Mouse (Mus musculus) adrenal gland, adult 8-10 months (tissue): ENCODE data around the gene Inpp5k. TPM values are rescaled to one million over a fixed set of nuclear protein-coding genes. Genes with fewer than 3 reads are reported as not detected.
"Not testable (repeated sequence)": the region's sequence is repeated elsewhere in the genome, so short reads cannot be mapped to it uniquely, and the experiment has no call there.

Source experiments
- DNase-seq: peaks from one replicate; pipeline ENCODE4 v3.0.0; 2022
- total RNA-seq, 4 experiments: library from RNA; stranded (reverse); gene quantifications; 2 replicates each; pipeline ENCODE4 v1.2.4; 2022

Inpp5k gene
- total RNA-seq = 10 to 100 TPM; 46.2 to 62.5 (median 53.6) TPM

DNA sequence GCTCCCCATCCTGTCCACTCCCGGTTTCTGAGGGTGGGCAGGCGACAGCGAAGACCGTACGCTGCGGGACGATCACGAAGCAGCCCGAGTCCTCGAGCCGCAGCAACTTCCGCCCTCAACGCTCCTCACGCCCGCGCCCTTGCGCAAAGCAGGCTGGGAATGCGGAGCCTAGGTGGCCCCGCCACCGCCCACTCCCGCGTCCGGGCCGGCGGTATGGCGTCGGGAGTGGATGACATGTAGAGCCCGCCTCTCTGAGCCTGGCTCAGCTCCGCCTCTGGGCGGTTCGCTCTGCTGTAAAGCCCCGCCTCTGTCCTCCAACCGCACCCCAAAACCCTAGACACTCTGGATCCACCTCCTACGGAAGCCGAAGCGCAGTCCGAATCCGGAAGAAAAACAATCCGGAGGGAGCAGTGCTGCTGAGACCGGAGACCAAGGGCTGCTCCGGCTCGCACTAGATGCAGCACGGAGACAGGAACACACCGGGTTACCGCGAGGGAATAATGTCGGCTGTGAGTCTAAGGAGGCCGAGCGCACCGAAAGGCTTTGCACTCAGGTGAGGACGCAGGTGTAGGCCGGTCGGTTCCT is at the start of gene Inpp5k:
Gene Inpp5k (plus strand): TSS at position 344 of the 585 bp plus-strand sequence.
- peak; percentile 98 for DNase-seq

GRCm38 (mm10) chr11:75581495-75582149 is 49.2 kb upstream of the Inpp5k start:
- no peak for DNase-seq

DNA sequence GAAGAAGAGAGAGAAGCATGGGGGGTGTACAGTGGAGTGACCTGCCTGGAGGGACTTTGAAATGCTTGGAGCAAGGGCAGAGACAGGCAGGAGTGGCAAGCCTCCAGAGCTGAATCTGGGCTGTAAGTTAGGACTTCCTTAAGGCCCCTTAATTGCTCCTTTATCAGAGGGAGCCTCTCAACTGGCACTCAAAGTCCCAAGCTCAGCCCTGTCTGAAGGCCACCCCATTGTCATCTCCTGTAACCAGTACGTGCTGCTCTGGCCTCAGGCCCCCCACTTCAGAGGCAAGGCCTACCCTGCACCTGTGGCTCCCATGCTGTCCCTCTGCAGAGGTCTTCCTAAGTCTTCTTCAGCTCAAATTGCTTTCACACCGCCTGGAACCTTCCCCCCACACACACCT is 47.3 kb upstream of the Inpp5k start:
- no peak for DNase-seq

DNA sequence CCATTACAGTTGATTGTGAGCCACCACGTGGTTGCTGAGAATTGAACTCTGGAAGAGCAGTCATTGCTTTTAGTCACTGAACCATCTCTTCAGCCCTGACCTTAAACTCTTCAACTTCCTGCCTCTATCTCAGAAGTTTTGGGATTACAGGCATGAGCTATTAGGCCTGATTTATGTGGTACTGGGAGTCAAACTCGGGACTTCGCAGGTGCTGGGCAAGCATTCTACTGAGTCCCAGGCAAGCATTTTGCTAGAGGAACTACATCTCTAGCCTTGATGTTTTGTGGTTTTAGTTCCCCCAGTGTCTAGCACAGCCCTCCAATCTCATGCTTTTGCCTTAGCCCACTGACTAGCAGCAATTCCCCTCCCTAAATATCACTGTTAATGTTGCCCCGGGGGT is 45.7 kb upstream of the Inpp5k start:
- no peak for DNase-seq

DNA sequence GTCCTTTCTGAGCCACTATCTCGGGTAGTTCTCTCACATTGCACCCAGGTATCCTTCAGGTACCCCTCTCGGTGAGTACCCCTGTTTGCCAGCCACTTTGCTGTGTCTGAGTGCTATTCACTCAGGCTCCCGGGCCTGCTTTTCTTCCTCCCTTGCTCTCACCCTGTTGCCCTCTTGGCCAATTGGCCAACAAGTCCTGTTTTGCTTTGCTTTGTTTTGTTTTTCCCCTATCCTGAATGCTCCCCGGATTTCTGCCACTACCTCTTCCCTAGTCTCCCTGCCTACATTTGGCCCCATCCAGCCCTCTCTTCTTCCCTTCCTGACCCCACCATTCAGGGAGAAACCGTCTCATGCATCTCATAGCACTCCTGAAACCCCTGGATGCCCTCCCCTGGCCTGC is 44.8 kb upstream of the Inpp5k start:
- no peak for DNase-seq

GRCm38 (mm10) chr11:75586963-75587362 is 43.8 kb upstream of the Inpp5k start:
- no peak for DNase-seq

DNA sequence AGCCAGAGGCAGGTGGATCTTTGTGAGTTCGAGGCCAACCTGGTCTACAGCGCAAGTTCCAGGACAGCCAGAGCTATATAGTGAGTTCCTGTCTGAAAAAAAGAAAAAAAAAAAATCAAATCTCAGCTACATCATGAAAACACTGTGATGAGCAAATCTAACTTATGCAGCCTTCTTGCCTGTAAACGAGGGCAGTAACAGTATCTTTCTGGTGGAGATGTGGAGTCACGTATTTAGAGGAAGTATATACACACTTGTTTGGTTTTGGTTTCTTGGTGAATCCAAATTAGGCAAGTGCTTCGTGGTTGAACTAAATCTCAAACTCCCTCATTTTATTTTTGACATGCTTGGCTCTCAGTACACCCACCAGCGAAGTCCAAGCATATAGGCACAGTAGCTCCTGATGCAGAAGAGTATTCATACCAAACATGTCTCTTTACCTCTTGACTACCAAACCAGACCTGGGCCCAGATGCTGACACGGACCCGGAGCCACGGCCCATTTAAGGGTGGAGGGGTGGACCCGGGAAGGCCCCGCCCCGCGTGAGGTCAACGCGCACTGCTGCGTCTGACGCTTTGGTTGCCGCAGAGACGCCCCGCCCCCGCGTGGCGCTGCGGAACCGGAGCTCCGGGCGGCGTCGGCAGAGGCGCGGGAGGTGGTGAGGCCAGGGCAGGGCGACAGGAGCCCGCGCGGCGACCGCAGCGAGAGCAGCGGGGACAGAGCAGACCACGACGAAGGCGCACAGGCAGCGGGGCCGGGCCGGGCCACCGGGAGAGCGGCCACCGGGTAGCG is 43.1 kb upstream of the Inpp5k start, which contains the start of gene Pitpna:
Gene Pitpna (plus strand): TSS at position 605 of the 792 bp plus-strand sequence.
- DNase-seq = peak; percentile 94

DNA sequence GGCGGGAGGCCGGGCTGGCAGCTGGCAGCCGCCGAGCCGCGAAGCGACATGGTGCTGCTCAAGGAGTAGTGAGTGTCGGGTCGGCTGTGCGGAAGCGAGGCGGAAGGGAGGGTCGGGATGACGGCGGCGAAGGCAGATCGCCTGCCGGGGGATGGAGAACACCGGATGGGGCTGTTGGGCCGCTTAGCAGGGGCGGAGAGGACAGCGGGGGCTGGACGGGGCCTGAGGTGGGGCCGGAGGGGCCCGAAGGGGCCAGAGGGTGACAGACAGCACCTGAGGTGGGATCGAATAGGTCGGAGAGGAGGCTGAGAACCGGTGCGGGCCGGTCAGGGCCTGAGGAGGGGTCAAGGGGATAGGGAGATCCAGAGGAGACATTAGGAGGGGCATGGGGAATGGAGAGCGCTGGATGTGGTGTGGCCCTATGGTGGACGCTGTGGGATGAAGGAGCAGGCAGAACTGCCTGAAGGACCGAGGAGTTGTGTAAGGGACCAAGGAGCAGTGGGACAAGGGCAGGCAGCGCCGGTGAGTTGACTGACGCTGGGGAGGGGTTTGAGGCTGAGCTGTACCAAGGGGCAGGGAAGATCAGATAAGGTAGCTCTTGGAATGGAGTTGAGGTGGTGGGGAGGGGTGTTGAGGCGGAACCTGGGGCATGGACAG is 42.4 kb upstream of the Inpp5k start:
- no peak for DNase-seq

DNA sequence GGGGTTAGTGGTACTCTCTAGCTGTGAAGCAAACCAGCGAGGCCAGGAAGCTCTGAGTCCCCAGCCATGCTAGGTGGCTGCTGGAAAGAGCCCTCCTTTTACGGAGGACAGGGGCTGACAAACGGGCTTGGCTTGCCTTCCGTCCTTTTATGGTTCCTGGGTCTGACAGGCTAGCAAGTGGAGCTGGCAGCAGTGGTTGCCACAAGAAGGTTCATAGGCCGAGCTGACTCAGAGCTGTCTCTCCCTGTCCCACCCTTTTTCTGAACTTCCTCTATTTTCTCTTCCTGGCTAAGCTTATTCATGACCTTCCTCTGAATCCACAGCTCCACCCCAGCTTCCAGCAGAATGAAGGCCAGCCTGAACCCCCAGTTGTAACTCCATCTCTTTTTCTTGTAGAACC is 38.2 kb upstream of the Inpp5k start:
- DNase-seq = no peak

GRCm38 (mm10) chr11:75594431-75594830 is 36.4 kb upstream of the Inpp5k start:
- DNase-seq = no peak

- DNase-seq = no peak
Measured at GRCm38 (mm10) chr11:75595404-75595803, 35.4 kb upstream of the Inpp5k start.

- no peak for DNase-seq
Measured at GRCm38 (mm10) chr11:75595816-75596215, 35.0 kb upstream of the Inpp5k start.

- no peak for DNase-seq
Measured at GRCm38 (mm10) chr11:75596726-75597255, 34.0 kb upstream of the Inpp5k start.

GRCm38 (mm10) chr11:75598004-75598403 is 32.8 kb upstream of the Inpp5k start:
- no peak for DNase-seq

DNA sequence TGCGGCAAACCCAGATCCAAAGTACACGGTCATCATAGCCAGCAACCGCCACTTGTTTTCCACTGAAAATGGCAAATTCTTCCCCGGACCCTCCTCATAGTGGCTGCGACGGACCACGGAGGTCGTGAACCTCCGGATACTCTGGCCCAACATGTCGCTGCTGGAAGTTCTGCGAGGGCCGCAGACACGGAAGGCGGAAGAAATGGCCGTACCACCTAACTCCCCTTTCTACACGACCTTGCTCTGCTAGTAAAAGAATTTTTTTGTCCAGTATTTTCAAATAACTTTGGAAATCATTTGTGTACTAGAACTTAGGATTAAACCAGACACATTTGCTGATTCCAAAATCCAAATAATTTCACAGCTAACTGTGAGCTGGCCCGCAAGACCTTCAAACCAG is 31.0 kb upstream of the Inpp5k start:
- not testable (repeated sequence) for DNase-seq

DNA sequence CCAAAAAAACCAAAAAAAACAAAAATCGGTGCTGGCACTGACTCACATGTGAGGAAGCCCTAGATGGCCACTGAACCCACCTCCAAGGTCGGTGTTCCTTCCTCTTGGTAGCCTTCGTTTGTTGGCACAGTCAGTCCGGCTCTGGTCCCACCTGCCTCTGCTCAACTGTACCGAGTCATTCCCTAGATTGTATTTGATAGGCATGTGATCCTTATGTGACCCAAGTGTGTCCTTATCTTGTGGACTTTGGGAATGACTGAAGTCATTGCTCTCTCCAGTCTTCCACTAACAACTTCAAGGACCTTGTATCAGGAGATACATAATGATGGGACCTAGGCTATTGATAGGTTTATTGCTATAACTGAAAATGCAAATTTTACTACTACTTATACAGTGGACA is 26.0 kb upstream of the Inpp5k start:
- no peak for DNase-seq

DNA sequence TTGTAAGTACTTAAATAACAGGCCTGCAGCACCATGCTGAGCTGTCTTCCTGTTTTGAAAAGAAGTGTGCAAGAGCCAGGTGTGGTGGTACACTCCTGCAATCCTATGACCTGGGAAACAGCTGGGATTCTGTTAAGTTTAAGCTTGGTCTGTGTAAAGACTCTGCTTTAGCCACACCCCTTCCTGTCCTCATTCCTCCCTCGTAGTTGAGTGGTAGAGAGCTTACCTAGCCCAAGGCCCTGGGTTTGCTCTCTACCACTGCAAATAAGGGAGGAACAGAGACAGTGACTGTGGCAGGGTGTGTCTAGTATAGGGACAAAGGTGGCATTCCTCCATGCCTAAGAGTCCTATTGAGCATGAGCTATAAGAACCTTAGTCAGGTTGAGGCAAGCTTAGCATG is 25.5 kb upstream of the Inpp5k start:
- DNase-seq = no peak

- no peak for DNase-seq
Measured at GRCm38 (mm10) chr11:75608776-75609175, 22.0 kb upstream of the Inpp5k start.

GRCm38 (mm10) chr11:75610021-75610420 is 20.8 kb upstream of the Inpp5k start:
- no peak for DNase-seq

DNA sequence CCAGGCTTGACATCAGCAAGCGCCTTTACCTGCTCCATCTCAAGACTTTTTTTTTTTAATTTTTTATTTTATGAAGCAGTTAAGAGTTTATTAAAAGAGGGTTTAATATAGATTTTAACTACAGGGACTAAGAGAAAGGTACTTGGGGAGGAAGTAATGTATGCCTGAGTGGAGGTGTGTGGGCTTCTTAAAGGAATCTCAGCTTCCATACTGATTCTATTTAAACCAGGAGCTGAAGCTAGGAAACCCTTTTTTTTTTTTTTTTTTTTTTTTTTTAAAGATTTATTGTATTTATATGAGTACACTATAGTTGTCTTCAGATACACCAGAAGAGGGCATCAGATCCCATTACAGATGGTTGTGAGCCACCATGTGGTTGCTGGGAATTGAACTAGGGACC is 16.0 kb upstream of the Inpp5k start:
- no peak for DNase-seq

GRCm38 (mm10) chr11:75615556-75615955 is 15.2 kb upstream of the Inpp5k start:
- no peak for DNase-seq

DNA sequence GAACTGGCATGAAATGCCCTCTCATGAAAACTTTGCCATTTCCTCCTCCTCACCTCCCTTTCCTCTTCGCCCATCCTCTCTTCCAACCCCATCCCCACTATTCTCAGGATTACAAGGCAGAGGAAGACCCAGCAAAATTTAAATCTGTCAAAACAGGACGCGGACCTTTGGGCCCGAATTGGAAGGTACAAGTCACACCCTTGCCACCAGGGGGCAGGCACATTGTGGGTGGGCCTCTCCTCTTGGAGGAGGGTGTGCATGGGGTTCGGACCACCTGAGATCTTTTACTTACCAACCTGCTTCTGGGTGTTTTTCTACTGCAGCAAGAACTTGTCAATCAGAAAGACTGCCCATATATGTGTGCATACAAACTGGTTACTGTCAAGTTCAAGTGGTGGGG is 11.7 kb upstream of the Inpp5k start:
- DNase-seq = no peak
